25 mouse cellular contexts compared by ENCODE assay signal in genomic region chr8:106049840-106050239, GRCm38 (mm10). TPM values are rescaled to one million over a fixed set of nuclear protein-coding genes. Genes with fewer than 3 reads are reported as not detected.
"Had no signal": no experiment of that assay in that cellular context is flagged by ENCODE, and none has a peak within 500 bp of the region (broad histone marks: within the 10 kb centered on the region; RNA-seq: fewer than 3 reads in every experiment).

No protein-coding gene starts in this region.

- H3K9ac ChIP-seq: liver, embryonic 15.5 days; lung, embryonic 14.5 days; midbrain, embryonic 12.5 days; neural tube, embryonic 13.5 days; neural tube, embryonic 15.5 days had no signal

- H3K4me2 ChIP-seq: liver, embryonic 15.5 days; lung, embryonic 14.5 days; midbrain, embryonic 12.5 days; neural tube, embryonic 13.5 days; neural tube, embryonic 15.5 days had no signal

- H3K27me3 ChIP-seq: liver, embryonic 15.5 days; midbrain, embryonic 12.5 days; neural tube, embryonic 13.5 days; neural tube, embryonic 15.5 days had no signal

- H3K27ac ChIP-seq: liver, embryonic 15.5 days; midbrain, embryonic 10.5 days; midbrain, embryonic 12.5 days; neural tube, embryonic 13.5 days; neural tube, embryonic 15.5 days had no signal

- ATAC-seq: midbrain, embryonic 16.5 days had no signal

- H3K9me3 ChIP-seq: liver, embryonic 15.5 days; midbrain, embryonic 10.5 days; midbrain, embryonic 12.5 days; neural tube, embryonic 13.5 days; neural tube, embryonic 15.5 days had no signal

- H3K4me1 ChIP-seq: midbrain, embryonic 10.5 days; midbrain, embryonic 12.5 days; neural tube, embryonic 13.5 days; neural tube, embryonic 15.5 days had no signal

- H3K4me3 ChIP-seq: liver, embryonic 15.5 days; midbrain, embryonic 10.5 days; midbrain, embryonic 12.5 days; myocyte; neural tube, embryonic 13.5 days; neural tube, embryonic 15.5 days had no signal

- DNase-seq: lung, adult 18-20 months; lung, embryonic 14.5 days; lung, postnatal 10 days; lung, postnatal 4 days; midbrain, embryonic 14.5 days; retina, postnatal 1 day; right cerebral cortex, adult 18-20 months; right cerebral cortex, postnatal 25 days; right cerebral cortex, postnatal 4 days; spleen, adult 18-20 months; thymus, adult 2 months; thymus, postnatal 25 days; thymus, postnatal 4 days had no signal

RNA-seq across cellular contexts. Expression of gene Dpep2nb, which starts 44.1 kb away (rescaled TPM):
- total RNA-seq: megakaryocyte-erythroid progenitor cell, adult 5-6 weeks had no signal
- polyA plus RNA-seq: liver, embryonic 15.5 days; lung, embryonic 14.5 days; lung, embryonic 16.5 days; midbrain, embryonic 14.5 days; myocyte; neural tube, embryonic 11.5 days; small intestine, adult 2 months; stomach, embryonic 16.5 days; thymus, adult 2 months had no signal
